Mouse (Mus musculus) left cerebral cortex, postnatal 4 days (tissue): ENCODE data around the gene Hnf1a. TPM values are rescaled to one million over a fixed set of nuclear protein-coding genes. Genes with fewer than 3 reads are reported as not detected.
A peak's percentile ranks its signal among the peaks of the same experiment; 100 is the strongest.
"Not testable (repeated sequence)": the region's sequence is repeated elsewhere in the genome, so short reads cannot be mapped to it uniquely, and the experiment has no call there.

Experiments
- DNase-seq: peaks from one replicate; pipeline ENCODE4 v3.0.0-alpha.2; 2022
- intact Hi-C: fragments of 180-260 bp; cut with DNase I; formaldehyde crosslinking; loops from one replicate; pipeline ENCODE4 v1.15.1; 2025
- total RNA-seq, 2 experiments: library from RNA; stranded (reverse); gene quantifications; 2 replicates each; pipeline ENCODE4 v1.2.3; 2021

The Hnf1a gene
- total RNA-seq, 2 experiments from 2014 or later = not detected

DNA sequence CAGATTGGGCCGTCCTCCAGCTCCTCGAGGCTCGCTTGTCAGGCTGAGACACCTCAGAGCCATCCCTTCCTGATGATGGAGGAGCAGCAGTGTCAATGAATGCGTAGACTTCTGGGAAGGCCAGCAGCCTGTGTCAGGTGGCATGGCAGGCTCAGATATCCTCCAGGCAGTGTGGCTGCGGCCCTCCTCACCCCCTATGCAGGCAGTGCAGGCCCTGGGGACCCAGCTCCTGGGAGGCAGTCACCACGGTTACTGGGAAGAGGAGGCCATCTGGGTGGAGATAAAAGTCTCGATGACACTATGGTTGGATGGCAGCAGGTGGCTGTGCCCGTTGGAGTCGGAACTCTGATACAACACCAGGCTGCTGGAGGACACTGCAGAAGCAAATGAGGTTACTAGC, 21.1 kb downstream of the Hnf1a start:
- intact Hi-C loops = no loop called here
- DNase-seq = no peak

DNA sequence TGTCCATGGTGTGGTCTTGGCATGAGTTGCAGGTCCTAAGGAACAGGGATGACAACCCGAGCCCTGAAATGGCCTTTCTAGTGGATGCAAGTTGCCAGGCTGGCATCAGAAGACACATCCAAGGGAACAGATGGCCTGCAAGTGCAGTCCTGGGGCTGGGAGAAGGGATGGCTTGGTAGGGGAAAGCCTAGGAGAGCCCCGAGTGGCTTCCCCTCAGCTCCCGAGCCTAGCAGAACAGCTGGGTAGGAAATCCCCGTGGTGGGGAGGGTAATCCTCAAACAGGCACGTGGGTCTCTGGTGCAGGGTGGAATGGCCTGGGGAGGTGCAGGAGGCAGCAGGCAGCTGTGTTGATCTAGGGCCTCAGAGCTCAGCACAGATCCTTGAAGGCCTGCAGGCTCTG, 21.6 kb downstream of the Hnf1a start:
- peak; percentile 68 for DNase-seq
- intact Hi-C loops = no loop called here

DNA sequence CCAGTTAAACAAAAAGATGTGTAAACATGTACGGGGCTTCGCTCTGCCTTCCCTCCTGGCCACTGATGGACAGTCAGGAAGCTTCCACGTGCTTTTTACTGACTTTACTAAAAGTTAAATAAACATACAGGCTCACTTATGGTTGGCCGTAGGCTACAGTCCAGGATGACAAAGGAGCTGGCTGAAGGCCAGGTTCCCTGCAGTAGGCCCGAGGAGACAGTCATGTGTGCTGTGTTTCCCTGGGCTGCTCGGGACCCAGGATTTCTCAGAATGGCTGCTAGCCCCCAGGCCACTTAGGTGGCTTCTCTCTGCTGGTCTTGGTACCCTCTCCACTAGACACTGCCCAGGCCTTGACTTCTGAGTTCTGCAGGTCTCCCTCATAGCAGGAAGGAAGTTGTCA, 22.0 kb downstream of the Hnf1a start:
- peak; percentile 74 for DNase-seq
- intact Hi-C loops = no loop called here

DNA sequence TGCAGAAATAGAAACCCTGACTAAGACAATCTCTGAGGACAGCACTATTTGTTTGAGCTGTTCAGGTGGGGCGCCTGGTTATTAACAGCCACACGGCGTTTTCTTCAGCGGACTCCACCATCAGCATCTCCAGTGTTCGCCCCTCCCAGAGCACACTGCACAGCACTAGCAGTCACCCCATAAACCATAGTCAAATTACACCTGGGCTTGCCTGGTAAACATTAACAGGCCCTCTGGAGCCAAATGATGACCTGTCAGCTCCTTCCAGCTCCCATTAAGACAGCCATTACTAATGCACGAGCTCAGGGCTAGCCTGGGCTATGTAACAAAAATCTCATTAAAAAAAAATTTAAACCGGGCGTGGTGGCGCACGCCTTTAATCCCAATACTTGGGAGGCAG, 25.8 kb downstream of the Hnf1a start:
- no peak for DNase-seq
- intact Hi-C loops = no loop called here

DNA sequence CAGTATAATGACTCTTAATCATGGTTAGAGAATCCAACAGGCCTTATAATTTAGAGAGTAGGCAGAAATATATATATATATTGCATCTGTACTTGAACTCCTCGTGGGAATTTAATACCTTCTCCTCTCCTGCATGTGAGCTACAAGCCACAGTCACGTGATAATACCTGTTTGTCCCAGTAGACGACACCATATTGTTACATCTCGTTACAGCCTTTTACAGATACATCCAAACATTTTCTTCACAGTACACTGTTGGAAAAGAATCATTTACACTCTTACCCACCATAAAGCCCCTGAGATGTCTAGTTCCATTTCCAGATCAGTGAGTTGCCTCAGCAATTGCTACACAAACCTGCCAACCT, 28.1 kb downstream of the Hnf1a start:
- DNase-seq = no peak
- intact Hi-C loops = no loop called here

DNA sequence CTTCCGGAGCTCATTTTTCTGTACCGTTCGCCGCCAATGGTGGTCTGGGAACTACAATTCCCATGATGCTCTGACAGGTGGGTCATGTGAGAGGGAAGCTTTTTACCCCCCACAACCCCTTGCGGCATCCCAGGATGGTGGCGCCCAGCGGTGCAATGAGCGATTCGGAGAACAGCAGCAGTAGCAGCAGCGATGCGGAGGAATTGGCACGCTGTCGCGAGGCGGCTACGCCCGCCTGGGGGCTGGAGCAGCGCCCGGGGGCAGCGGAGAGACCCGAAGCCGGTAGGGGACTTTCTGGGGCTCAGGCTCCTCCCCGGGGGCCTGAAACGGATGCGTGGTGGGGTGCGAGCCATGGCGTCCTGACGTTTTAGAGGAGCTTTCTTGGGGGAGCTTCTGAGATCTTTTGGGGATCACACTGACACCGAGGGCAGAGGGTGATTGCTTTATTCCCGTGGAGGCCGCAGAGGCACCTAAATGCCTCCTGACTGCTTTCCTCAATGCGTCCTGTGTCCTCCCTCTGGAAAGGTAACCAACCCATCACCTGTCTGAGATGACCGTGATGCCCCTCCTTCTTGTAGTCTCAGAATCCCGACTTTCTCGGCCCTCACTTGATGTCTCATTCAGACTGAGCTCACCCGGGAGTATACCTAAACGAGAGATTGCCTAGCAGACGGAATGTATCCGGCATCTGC, 28.7 kb downstream of the Hnf1a start, which contains the start of gene 2210016L21Rik:
Gene 2210016L21Rik, plus strand, starts transcription at position 85 of the 692 bp plus-strand sequence.
- peak; percentile 90 for DNase-seq
- intact Hi-C loops = no loop called here

DNA sequence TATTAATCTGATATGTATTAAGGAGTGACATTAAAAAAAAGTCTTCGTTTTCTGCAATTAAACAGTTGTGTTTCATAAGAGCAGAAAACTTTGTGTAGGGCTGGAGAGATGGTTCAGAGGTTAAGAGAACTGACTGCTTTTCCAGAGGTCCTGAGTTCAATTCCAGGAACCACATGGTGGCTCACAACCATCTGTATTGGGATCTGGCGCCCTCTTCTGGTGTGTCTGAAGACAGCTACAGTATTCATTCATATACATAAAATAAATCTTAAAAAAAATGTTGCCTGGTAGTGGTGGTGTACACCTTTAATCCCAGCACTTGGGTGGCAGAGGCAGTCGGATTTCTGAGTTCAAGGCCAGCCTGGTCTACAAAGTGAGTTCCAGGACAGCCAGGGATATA, 29.8 kb downstream of the Hnf1a start:
- DNase-seq, intact Hi-C loops: not testable (repeated sequence)

DNA sequence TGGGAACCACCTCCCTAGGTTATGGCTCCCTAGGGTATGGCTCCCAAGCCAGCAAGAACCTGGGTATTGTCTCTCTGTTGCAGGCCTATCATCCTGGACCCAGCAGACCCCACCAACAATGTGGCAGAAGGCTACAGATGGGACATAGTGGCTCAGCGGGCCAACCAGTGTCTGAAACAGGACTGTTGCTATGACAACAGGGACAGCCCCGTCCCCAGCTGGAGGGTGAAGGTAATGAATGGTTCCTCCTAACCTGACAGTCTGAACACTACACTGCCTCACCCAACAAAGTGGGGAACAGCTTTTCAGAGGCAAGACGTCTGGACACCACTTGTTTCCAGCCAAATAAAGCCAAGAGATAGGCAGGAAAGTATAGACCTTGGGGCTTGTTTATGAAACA, 35.1 kb downstream of the Hnf1a start:
- intact Hi-C loops = no loop called here

DNA sequence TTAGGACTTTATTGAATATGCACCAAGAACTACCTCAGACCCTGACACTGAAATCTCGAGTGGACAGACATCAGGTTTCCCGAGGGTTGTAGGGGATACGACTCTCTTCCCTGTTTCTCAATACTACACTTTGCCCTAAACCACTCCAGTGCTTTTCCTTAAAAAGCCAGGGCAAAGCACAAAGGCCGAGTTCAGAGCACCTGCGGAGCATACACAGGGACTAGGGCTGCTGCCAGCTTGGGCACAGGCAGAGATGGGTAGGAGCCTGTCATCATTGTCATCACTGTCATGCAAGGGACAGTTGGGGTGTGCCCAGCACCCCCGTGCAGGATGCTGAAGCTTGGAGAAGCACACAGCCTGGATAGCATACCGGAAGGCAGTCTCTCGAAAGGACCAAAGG, 37.7 kb downstream of the Hnf1a start:
- intact Hi-C loops = no loop called here
- no peak for DNase-seq

More for the DNA sequence above, 35.1 kb downstream of the Hnf1a start:
- DNase-seq = peak; percentile 40

DNA sequence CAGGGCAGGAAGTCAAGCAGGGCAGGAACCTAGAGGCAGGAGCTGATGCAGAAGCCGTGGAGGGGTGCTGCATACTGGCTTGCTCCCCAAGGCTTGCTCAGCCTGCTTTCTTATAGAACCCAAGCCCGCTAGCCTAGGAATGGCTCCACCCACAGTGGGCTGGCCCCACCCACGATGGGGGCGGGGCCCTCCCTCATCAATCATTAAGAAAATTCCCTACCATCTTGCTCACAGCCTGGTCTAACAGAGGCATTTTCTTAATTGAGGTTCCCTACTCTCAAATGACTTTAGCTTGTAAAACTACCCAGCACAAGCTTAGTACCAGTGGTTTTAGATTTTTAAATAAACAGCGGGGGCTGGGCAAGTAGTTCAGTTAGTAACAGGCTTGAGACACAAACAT, 39.3 kb downstream of the Hnf1a start:
- intact Hi-C loops = no loop called here
- no peak for DNase-seq

DNA sequence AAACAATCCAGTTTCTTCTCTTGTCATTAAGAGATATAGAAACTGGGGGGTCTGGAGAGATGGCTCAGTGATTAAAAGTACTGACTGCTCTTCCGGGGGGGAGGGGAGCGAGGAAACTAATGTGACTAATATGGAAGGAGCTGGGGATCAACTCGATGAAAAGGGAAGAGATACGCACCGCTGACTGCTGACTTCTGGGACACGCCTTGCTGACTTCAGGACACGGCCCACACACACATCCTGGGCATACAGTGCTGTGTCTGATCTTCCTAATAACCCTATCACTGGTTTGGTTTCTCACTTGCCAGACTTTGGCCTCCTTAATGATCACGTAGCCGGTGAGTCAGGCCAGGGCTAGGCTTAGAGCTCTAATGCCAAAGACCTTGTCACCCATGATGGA, 44.1 kb downstream of the Hnf1a start:
- intact Hi-C loops = no loop called here

DNA sequence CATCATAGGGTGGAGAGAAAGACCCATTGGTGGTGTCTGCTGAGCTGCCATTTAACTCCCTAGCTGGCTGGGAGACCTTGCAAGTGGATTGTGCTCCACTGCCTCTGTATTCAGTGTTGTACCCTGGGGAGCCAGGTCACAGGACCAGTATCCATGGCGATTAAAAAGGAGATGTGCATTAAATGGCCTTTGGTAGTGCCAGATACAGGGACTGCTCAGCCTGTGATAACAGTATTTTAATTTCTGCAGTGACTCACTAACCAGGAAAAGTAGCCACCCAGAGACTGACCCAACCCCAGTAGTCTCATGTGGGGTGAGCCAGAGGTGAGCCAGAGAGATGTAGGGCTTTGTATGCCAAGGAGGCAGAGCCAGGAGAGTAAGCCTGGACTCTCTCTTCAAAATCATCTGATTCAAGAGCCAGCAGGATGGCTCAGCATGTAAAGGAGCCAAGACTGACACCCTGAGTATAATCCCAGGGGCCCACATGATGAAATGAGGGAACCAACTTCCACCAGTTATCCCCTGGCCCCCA, 44.7 kb downstream of the Hnf1a start:
- DNase-seq = no peak
- intact Hi-C loops = no loop called here

More for the DNA sequence above, 44.1 kb downstream of the Hnf1a start:
- DNase-seq = no peak

DNA sequence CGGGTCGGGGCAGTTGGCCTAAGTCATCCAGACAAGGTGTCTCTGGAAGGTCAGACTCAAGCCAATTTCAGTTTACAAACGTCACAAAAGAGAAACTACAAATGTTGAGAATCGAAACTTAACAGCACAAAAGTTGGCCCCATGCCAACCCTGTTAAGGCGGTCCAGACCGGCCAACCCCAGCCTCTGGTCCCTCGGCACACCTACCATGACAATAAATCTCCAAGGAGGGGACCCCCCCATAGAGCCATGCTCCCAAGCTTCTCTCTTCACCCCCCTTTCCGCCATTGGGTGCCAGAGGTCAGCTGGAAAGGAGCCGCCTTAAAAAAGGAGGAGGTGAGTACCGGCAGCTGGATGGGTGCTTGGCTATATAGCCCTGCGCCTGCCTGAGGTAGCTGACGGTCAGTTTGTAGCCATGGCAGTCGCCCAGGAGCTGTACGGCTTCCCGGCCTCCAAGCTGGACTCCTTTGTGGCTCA, 47.9 kb downstream of the Hnf1a start, which contains the start of gene Oasl1:
Gene Oasl1, plus strand, starts transcription at position 243 of the 476 bp plus-strand sequence.
- DNase-seq = peak; percentile 39
- intact Hi-C loops = no loop called here

DNA sequence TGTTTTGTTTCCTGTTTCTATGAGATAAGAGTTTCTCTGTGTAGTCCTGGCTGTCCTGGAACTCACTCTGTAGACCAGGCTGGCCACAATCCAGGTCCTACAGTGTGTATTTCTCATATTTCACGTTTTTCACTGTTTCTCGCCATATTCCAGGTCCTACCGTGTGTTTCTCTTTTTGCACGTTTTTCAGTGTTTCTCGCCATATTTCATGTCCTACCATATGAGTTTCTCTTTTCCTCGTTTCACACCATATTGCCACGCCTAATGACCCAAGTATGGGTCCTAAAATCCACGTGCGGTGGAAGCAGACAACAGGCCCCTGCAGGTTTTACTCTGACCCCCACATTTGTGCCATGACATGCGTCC, 48.5 kb downstream of the Hnf1a start:
- intact Hi-C loops = no loop called here

DNA sequence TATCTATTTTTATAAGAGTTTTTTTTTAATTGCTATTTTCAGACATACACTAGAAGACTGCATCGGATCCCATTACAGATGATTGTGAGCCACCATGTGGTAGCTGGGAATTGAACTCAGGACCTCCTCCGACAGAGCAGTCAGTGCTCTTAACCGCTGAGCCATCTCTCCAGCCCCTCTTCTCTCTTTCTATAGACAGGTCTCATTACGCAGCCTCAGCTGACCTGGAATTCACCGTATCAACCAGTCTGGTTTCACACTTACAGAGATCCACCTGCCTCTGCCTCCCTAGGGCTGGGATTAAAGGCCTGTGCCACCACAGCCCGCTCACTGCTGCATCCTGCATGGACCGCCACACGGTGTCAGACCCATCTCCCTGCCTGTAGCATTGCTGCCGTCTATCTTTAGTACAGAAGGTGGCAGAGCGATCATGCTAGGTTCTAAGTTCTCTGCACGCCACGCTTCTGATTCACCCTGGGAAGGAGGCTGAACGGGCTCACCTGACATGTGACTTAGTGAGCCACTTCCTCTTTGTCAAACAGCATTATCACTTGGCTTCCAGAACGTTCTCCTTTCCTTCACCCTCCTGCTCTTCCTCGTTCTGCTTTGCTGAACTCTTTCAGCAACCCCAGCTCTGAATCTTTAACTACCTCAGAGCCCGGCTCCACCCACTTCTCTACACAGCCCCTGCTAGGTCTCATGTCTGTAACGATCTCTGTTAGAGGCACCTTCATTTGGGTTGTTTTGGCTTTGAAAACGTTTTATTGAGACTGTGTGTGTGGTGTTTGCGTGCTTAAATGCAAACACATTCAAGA, 49.1 kb downstream of the Hnf1a start:
- intact Hi-C loops = no loop called here
- DNase-seq = no peak

More for the DNA sequence above, 48.5 kb downstream of the Hnf1a start:
- DNase-seq = no peak

DNA sequence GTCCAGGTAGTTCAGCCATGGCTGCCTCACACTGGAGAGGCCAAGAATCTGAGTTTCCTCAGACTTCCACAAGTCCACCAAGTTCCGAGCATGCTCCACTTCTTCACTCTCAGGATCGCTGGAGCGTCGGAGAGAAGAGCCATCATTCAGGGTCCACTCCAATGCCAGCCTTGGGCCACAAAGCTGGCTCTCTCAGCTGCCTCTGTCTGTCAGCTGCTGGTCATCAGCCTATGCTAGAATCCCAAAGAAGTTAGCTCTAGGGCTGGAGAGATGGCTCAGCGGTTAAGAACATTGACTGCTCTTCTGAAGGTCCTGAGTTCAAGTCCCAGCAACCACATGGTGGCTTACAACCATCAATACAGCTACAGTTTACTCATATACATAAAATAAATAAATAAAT, 53.5 kb downstream of the Hnf1a start:
- DNase-seq, intact Hi-C loops: not testable (repeated sequence)

DNA sequence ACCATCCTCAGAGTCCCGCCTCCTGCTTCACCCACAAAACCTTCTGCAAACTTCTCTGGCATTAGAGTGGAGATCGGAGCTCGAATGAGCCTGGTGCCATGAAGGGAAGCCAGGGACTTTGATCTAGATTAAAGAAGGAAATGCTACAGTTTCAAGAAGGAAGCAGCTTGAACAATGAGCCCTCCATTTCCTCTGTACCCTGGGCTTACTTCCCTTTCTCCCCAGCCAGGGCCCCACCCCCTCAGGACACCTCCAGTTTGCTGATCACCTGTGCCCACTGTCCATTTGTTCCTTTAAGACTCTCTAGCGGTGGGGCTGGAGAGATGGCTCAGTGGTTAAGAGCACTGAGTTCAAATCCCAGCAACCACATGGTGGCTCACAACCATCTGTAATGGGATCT, 54.1 kb downstream of the Hnf1a start:
- no peak for DNase-seq
- intact Hi-C loops = no loop called here

DNA sequence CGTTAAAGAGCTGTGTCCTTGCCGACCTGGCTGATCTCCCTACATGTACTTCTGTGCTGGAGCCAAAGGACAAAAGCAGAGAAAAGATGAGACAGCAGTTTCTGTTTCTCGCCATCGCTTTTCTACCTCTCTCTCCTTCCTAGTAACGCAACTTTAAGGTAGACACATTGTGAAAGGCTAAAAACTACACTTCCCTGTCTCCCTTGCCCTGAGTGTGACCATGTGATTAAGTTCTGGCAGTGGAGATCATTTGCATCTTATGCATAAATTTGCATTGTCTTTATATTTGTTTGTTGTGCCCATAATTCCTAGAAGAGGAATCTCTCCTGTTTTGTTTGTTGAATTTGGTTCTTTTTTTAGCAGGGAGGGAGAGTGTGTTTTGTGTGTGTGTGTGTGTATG, 55.0 kb downstream of the Hnf1a start:
- no peak for DNase-seq

DNA sequence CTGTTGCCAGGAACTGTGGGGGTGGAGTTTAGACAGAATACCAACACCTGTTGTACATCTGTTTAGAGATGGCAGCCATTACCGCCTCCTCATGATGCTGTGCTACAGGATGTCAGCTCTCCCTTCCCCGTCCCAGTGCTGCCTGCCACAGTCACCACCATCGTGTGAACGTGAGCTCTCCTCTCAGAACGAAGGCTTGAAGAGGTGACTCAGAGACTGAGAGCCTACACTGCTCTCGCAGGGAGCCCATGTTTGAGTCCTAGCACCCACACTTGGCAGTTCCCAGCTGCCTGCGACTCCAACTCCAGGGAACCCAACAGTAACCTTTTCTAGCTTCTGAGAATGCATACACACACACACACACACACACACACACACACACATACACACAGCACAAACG, 56.0 kb downstream of the Hnf1a start:
- intact Hi-C loops = no loop called here

More for the DNA sequence above, 55.0 kb downstream of the Hnf1a start:
- intact Hi-C loops = no loop called here

DNA sequence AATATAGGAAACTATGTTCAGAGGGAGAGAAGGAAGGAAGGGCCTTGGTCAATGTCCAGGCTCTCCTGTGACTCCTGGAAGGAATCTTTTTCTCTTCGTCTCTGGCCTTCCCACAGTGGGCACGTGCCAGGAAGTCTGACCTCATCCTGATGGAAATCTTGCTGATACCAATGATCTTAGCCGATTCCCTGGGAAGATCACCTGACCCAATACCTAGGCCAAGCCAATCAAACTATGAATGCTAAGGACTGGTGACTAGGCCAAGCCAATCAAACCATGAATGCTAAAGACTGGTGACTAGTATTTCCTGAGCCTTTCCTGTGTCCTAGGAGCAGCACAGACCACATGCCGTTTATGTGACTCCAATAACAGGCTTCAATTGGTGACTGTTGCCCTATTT, 57.2 kb downstream of the Hnf1a start:
- intact Hi-C loops = no loop called here
- DNase-seq = no peak

More for the DNA sequence above, 56.0 kb downstream of the Hnf1a start:
- no peak for DNase-seq

DNA sequence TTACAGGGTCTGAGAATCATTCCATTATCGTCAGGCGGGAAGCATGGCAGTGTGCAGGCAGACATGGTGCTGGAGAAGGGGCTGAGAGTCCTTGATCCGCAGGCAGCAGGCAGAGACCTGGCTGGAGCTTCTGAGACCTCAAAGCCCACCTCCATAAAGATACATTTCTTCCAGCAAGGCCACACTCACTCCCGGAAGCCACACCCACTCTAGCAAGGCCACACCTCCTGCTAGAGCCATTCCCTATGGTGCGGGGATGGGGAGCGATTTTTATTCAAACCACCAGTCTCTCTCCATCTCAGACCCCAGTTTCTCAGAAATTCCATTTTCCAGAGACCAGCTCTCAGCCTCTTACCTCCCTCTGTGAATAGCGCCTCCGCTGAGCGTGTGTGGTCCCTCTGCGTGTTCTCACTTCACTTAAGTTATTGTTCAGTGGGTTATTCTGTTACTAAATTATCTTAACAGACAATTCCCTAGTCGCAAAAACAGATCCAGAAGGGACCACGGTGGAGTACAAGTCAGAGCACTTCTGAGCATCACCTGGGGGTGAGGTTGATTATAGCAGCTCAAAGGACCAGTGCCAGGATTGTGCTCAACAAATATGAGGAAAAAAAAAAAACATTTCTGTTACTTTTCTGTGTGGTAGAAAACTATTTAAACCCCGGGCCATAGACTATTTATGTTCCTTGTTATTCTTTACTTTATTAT, 62.1 kb downstream of the Hnf1a start:
- DNase-seq = no peak
- intact Hi-C loops = loop anchor here (10.0 kb wide), 1 partner anchor 84 kb away; the partner anchor contains the start of gene 1500011B03Rik
